Mouse (Mus musculus): ENCODE measurements around the gene Olfr1417.
"Not testable (repeated sequence)": the region's sequence is repeated elsewhere in the genome, so short reads cannot be mapped to it uniquely, and the experiment has no call there.

Olfr1417 gene

DNA sequence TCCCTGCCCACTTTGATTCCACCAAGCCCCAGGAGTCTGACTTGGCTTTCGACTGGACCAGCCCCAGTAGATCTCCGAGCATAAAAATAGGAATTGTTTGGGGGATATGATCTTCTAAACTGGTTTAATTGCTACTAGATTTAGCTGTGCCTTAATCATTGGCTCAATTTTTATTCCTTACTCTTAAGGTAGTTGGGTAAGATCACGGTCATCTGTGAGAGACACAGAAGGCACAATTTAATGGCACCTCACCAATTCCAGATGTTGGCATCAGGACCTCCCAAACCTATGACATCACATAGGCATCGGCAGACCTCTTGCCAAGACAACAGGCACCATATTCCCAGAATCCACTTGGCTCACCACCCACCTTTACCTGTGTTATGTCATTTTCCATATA, at the start of gene Olfr1417:
Olfr1417 (minus strand) TSS at position 101 of the 400 bp plus-strand sequence.
- in situ Hi-C loops (cut with MboI, MseI): loop anchor here (25.0 kb wide), 1 partner anchor 573 kb away; the partner anchor contains the start of gene Olfr1441

DNA sequence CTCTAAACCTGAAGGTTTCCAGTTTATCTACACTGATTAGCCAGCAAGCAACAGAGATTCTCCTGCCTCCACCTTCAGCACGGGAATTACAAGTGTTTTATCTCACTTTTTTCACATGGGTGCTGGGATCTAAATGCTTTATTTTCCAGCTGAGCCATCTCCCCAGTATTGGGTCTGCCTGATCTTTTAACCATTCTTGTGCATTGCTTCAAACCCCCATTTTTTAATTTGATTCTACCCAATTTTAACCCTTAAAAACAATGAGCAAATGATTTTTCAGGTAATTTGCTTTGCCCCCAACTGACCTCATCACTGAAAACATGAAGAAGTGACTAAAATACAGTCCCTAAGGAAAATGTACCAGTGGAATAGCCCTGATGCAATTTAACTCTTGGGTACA, 47.2 kb upstream of the Olfr1417 start, which contains the start of gene Olfr1420:
Olfr1420 (plus strand) TSS at position 301 of the 400 bp plus-strand sequence.
- in situ Hi-C loops (cut with MboI, MseI): no loop called here

DNA sequence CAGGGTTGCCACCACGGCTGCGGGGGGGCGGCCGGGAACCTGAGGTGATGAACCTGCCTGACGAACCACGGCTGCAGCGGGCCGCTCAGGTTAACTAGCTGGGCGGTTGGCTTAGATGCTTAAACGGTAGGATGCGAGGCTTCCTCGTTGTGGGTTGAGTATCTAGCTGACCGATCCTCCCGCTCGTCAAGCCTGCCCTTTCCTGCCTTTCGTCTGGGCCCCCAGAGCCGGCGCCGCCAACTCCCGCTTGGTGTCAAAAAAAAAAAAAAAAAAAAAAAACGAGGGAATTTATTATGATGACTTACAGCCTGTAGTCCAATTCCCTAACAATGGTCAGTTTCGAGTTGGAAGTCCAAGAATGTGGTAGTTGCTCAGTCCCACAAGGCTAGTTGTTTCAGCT, 39.4 kb upstream of the Olfr1417 start:
- in situ Hi-C loops (cut with MboI, MseI): not testable (repeated sequence)

DNA sequence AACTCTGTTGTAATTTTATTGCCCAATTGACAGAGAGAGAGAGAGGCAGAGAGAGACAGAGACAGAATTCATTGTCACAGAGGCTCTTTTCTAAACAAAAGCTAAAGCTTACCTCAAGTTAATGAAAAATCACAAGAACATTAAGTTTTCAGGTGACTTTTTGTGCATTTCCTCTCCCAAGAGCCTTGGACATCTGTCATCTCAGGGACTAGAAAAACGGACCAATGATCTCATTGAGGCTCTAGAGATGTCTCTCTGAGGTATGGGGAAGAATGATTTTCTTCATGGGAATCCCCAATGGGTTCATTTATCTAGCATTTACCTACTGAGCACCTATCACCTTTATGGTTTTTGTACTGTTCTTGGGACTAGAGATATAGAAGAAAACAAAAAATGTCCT, 36.0 kb upstream of the Olfr1417 start, which contains the start of gene Olfr1419:
Olfr1419 (minus strand) TSS at position 101 of the 400 bp plus-strand sequence.
- in situ Hi-C loops (cut with MboI, MseI): no loop called here

DNA sequence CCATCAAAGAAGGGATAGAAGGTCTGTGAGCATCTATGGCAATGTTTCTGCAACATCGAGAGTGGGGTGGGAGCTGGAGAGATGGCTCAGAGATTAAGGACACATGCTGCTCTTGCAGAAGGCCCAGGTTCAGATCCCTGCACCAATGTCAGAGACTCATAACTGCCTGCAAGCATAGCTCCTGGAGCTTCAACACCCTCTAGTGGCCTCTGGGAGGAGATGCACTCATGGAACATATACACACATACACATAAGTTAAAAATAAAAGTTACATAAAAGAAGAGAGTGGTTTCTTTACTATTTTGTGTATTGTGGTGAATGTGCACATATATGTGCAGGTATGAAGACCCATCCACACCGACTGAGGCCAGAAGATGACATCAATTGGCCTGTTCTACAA, 28.8 kb upstream of the Olfr1417 start:
- in situ Hi-C loops (cut with MboI, MseI): no loop called here

DNA sequence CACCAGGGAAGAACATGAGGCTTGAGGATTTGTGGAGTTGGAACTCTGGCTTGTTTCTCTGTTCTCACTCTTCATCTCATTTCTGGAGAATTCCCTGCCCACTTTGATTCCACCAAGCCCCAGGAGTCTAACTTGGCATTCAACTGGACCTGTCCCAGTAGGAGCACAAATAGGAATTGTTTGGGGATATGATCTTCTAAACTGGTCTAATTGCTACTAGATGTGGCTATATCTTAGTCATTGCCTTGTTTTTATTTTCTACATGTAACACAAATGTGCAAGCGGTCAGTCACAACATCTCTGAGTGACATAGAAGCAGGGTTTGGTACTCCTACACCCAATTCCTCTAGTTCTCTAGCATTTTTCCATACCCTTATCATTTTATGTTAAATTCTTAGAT, 21.9 kb upstream of the Olfr1417 start, which contains the start of gene Olfr1418:
Olfr1418 (minus strand) TSS at position 101 of the 400 bp plus-strand sequence.
- in situ Hi-C loops (cut with MboI, MseI): no loop called here

DNA sequence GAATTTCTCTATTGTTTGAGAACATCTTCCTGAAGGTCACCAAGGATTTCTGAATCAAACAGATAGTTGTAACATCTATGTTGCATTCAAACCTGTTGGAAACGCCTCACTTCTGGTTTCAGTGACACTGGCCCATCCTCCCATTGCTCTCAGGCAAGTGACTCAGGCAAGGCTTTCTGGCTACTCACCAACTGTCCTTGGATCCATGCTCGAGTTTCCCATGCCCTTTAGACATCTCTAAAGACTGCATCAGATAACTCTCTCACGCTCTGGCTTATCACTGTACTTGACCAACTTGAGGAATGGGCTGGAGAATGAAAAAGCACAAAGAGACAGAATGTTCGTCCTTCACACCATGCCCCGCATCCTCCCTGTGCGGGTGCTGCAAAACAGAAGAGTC, 17.5 kb upstream of the Olfr1417 start:
- in situ Hi-C loops (cut with MboI, MseI): no loop called here

DNA sequence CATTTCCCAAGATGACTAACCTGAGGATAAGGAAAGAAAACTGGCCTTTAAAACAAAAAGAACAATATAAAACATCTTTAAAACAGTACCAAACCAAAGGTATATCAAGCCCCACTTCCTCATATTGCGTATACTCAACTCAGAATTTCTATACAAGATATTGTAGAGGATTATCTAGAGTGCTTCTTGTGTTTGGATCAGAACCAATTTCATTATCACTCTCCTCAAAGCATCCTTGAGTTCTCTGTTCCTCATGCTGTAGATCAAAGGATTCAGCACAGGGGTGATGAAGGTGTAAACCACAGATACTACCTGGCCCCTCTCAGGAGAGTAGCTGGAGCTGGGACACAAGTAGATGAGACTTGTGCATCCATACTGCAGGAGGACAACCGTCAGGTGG, 15.8 kb upstream of the Olfr1417 start:
- in situ Hi-C loops (cut with MboI, MseI): no loop called here

DNA sequence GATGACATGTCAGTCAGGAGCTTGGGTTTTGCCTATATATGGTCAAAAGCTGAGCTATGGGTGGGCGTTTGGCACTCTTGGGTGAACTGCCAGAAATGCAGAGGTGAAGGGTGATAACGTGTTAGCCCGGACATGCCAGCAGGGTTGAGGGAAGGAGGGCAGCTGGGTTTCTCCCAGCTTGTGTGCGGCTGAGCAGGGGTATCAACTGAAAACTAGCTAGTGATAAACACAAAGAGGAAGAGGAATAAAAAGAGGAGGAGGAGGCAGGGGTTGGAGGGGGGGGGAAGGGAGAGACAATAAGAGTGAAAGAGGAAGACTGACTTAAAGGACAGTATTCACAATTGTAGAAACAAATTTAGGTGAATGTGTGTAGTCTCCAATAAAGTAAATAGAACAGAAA, 13.6 kb upstream of the Olfr1417 start:
- in situ Hi-C loops (cut with MboI, MseI): no loop called here

DNA sequence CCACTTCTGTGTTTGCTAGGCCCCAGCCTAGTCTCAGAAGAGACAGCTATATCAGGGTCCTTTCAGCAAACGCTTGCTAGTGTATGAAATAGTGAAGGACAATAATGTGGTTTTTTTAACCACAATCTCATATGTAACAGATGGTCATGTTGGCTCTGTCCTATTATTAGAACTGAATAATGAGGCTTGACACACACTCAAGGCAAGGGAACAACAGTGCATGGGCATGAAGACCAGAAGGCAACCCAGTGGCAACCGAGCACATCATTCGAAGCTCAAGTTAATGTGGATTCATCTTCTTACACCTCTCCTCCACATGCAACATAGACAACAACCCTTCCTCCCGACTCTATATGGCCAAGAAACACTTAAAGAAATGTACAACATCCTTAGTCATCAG, 7.3 kb upstream of the Olfr1417 start:
- in situ Hi-C loops (cut with MboI, MseI): loop anchor here (25.0 kb wide), 1 partner anchor 566 kb away; the partner anchor contains the start of gene Olfr1441

DNA sequence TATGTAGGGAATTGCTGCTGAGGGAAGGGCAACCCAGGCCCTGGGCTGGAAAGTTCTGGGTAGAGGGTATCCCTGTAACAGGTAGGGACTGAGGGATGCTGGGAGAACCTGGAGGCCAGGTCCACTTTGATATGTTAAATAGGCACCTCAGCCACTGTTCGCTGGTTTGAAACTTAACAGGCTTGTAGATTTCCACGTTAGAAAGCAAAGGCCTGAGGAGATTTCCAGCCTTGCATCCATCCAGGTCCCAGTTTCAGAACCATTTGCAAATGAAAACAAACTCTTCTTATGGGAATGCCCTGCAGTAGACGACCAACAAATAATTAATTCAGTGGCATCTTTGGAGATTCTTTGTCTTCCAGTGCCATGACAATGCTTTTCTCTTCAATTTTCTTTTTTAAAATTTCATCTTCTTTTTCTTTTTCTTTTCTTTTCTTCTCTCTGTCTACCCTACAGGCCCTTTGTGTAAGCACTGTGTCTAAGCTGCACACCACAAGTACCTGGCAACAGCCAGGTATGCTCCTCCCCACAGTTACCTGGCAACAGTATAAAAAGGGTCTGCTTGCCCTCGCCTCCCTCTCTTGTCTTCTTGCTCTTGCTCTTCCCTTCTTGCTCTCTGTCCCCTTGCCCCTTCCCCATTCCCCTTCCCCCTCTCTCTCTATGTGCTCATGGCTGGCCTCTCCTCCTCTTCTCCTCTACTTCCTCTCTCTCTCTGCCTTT, 15.5 kb downstream of the Olfr1417 start:
- in situ Hi-C loops (cut with MboI, MseI): no loop called here

DNA sequence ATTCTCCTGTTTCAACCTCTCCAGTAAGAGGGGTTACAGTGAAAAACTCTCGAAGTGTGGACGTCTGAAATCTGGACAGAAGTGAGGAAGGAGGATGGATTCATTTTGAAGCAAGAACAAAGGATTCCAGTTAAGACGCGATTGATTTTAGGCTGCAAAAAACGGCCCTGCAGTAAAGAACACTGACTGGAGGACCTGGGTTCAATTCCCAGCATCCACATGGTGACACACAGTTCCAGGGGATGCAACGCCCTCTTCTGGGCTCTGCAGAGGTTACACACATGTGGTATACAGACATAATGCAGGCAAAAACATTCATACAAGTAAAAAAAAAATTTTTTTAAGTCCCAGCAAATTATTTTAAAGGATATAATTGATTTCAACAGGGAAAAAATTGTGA, 18.8 kb downstream of the Olfr1417 start:
- in situ Hi-C loops (cut with MboI, MseI): no loop called here

DNA sequence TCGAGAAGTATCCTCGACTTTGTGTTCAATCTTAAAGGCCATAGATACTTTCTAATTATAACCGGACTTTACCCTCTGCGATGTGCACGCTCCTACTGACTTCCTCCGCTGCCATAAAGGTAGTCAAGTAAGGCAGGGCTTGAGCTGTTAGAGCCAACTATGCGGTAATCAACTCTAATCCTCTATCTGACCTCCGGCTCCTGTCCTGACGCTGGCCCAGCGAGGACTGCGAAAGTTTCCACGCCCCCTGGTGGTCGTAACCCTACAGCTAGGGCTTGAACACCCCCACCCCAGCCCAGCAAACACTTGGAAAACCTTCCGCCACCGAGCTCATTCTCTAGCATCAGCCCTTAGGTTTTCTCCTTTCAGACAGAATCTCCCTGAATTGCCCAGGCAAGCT, 19.2 kb downstream of the Olfr1417 start:
- in situ Hi-C loops (cut with MboI, MseI): no loop called here

DNA sequence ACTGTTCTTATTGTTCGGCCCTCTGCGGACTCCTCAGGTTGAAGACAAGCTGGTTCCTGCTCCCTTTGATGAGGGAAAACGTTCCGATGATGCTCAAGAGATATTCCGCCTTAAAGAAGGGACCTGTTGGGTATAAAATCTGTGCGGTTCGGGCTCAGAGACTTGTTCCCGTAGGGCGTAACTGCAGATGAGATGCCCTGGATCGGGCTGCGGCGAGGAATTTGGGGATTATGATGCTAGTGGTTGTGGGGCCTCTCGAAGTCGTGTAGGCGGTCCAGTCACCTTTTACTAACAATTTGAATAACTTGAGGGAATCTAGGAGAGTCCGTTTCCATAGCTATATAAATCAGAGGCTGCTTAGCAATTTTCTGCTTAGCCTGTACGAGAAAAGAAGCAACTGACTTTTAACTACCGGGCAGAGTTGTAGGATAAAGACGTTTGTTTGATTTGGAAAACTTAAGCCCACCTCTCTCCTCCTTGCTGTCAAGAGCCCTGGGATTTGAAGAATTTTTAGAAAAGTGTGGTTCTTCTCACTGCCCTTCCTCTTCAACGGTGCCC, 19.8 kb downstream of the Olfr1417 start, which contains the start of gene Stx3:
Stx3 (minus strand) TSS at position 261 of the 558 bp plus-strand sequence.
- in situ Hi-C loops (cut with MboI, MseI): no loop called here

DNA sequence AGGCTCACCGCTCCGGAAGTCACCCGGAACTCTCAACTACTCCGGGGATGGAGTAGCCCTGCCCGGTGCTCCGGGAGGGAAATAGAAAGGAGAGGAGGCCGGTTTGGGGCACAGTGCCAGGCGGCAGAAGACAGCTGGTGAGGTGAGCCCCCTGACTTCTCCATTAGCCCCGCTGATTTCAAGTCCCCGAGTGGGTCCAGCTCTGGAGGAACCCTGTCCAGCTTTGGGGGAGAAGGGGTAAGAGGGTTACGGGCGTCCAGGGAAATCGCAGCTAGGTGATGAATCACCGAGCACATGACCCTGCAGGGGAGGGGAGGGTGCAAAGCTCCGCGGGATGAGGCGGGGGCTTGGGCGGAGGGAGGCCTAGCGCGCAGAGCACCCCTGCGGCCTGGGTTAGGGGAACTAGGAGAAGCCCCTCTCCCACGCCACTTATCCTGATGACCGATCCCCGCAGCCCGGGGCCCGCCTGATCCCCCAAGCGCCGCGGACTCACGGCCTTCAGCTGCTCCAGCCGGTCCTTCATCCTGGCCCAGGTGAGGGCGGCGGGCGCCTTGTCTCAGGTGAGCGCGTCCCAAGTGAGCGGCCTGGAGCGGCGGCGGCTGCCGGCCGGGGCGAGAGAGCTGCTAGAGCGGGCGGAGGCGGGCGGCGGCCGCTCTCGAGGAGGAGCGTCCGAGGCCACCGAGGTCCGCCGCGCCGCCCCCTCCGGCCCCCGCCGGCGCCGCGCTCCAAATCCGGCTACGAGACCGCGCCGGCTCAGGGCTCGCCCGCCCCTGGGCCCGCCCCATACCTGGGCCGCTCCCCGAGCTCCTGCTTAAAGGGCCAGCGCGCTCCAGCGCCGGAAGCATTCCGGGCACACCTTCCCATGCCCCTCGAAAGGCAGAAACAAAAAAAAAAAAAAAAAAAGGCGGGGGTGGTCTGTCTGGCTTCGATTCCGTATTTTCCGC, 20.5 kb downstream of the Olfr1417 start:
- in situ Hi-C loops (cut with MboI, MseI): no loop called here

DNA sequence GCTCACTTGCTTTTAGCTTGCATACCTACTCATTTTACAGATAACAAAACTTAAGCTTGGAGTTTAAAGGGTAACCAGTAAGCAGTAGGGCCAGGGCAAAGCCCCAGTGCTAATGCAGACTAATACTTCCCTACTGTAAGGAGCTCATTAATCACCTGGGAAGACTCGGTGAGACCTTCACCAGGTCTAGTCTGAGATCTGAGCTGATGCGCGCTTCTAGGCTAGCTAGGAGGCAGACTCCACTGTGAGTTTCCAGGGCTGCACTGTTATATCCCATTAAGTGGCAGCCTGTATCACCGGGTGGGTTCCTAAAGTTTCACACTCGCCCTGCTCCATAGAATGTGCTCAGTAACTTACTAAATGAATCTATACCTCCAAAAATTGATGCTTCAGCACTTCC, 21.4 kb downstream of the Olfr1417 start:
- in situ Hi-C loops (cut with MboI, MseI): no loop called here

DNA sequence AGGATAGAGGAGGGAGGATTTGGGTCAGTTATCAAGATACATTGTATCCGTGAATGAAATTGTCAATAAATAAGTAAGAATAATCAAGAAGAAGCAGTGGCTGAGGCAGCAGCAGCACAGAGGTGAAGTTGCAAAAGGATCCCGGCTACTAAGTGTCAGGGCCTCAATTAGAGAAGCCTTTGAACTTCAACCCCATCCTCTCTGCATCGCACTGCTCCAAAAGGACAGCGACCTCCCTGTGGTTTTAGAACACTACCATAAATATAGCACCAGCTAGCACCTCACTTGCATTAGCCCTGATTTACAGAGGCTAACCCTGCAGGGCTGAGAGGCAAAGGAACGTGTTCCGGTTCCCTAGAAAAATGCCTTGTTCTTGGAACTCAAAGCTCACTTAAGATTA, 22.3 kb downstream of the Olfr1417 start:
- in situ Hi-C loops (cut with MboI, MseI): no loop called here

DNA sequence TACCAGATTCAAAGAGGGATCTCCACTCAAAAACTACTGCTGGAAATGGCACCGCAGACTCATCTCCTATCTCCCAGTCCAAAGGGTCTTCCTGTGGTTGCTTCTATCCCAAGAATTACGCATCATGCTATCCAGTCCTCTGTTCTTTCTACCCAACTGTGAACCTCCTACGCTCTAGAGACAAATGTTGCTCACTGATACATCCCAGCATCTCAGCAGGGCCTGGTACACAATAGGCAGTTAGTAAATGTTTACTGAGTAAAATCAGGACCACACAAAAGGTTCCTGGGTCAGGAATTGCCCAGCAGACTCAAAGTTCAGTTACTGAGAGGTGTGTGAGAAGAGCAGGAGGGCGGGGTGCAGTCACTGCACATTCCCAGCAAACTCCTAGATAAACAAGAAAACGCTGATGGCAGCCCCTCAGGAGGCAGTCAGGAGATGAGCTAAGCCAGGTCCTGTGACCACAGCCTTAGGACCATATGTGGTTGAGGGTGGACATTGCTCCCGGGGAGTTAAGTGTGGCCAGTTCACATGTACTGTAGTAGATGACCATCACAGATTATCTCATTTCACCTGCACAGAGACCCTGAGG, 24.2 kb downstream of the Olfr1417 start:
- in situ Hi-C loops (cut with MboI, MseI): no loop called here

DNA sequence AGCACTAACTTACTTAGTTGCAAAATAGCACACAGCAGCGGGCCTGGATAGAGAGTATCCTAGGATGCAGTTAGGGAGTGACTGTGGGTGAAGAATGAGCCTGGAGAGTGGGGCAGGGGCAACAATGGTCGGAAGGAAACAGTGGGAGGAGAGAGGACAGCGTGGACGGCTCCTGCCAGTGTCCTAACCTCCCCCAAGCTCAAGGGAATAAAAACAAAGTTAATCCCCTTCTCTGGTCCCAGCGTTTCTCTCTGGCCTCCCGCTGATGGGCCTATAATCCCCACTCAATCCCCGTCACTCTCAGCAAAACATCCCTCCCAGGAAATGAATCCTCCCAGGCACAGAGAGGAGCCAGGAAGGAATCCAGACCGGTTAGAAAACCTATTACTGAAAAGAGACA, 25.4 kb downstream of the Olfr1417 start:
- in situ Hi-C loops (cut with MboI, MseI): no loop called here

DNA sequence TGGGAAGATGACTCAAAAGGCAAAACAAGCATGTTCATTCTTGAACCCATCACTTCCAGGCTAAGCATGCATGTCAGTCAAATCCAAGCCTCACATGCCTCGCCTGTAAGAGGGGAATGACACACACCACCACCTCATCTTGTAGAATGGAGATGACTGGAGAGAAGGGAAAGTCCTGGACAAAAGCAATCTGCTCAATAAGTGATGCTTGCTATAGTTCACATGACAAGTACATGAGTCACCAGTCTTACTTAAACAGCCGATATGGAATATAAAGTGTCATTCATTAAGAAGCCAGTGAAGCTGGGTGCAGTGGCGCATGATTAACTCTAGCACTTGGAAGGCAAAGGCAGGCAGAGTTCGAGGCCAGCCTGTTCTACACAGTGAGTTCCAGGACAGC, 25.9 kb downstream of the Olfr1417 start:
- in situ Hi-C loops (cut with MboI, MseI): no loop called here

DNA sequence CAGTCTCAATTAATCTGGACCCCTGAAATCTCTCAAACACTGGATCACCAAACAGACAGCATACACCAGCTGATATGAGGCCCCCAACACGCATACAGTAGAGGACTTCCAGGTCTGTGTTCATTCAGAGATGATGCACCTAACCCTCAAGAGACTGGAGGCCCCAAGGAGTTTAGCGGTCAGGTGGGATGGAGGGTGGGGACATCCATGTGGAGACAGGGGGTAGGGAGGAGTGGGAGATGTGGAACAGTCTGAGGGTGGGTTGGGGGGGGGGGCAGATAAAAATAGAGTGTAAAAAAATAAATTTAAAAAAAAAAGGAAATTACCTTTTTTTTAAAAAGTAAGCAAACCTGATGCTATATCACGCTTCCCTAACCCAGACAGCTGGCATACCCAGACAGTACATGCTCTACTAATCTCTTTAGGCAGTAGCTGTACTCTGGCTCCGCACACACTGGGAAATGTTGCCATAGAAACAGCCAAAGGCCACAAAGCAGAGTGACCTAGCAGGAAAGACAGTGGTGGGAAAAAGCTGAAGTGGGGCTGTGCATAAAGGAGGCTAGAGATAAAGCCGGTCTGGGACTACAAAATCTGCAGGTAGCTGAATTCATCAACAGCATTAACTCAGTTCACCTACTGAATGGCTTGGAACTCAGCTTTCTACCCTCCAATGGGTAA, 27.2 kb downstream of the Olfr1417 start:
- in situ Hi-C loops (cut with MboI, MseI): no loop called here
